Mouse (Mus musculus): Measurements from ENCODE around the gene Faf2. TPM values are rescaled to one million over a fixed set of nuclear protein-coding genes. Genes with fewer than 3 reads are reported as not detected.

Gene Faf2
- polyA plus RNA-seq, 1 experiment from 2014 or later: 68.5 TPM

GRCm38 (mm10) chr13:54650461-54650860, 28.9 kb downstream of the Faf2 start:
- no peak overlapping the region for H3K4me2 ChIP-seq (replicated peaks)
- H3K9me3 ChIP-seq: no peaks in the 10 kb centered on the region
- H3K4me3 ChIP-seq (replicated peaks): no peak overlapping the region
- peaks cover 65% of the 10 kb centered on the region for H3K36me3 ChIP-seq
- WGBS: 91% methylated on average over 3 of the region's 3 CpGs
- H3K4me1 ChIP-seq (replicated peaks): no peaks in the 10 kb centered on the region
- H3K27ac ChIP-seq: no peak overlapping the region
- H3K27me3 ChIP-seq (replicated peaks): no peaks in the 10 kb centered on the region
- no peak overlapping the region for H3K9ac ChIP-seq
- no peak for ATAC-seq

GRCm38 (mm10) chr13:54660877-54661276, 39.3 kb downstream of the Faf2 start:
- Histone ChIP-seq H3K27me3 (replicated peaks) (no peaks in the 10 kb centered on the region), H3K4me3 (replicated peaks) (no peak overlapping the region), H3K9me3 (no peaks in the 10 kb centered on the region), H3K4me2 (replicated peaks) (peak overlapping the region; percentile 38), H3K27ac (peak overlapping the region; percentile 65), H3K36me3 (peaks cover 39% of the 10 kb centered on the region), H3K9ac (no peak overlapping the region), H3K4me1 (replicated peaks) (peaks cover 11% of the 10 kb centered on the region; the same call in 1 of the 2 replicates)
- peak; percentile 65 for ATAC-seq
- 45% methylated on average over 5 of the region's 5 CpGs for WGBS

- no peak overlapping the region for H3K9ac ChIP-seq
- H3K4me3 ChIP-seq (replicated peaks): no peak overlapping the region
- peak; percentile 80 for ATAC-seq
- H3K9me3 ChIP-seq: no peaks in the 10 kb centered on the region
- peaks cover 11% of the 10 kb centered on the region; the same call in 1 of the 2 replicates for H3K4me1 ChIP-seq (replicated peaks)
- H3K4me2 ChIP-seq (replicated peaks): peak overlapping the region; percentile 38
- H3K27me3 ChIP-seq (replicated peaks): no peaks in the 10 kb centered on the region
- 64% methylated on average over 12 of the region's 12 CpGs for WGBS
- H3K27ac ChIP-seq: peak overlapping the region; percentile 65
- H3K36me3 ChIP-seq: peaks cover 34% of the 10 kb centered on the region
Measured at GRCm38 (mm10) chr13:54661358-54661757, 39.8 kb downstream of the Faf2 start.

GRCm38 (mm10) chr13:54663999-54664398, 42.4 kb downstream of the Faf2 start:
- no peak overlapping the region for H3K4me3 ChIP-seq (replicated peaks)
- no peak overlapping the region for H3K4me2 ChIP-seq (replicated peaks)
- no peaks in the 10 kb centered on the region for H3K9me3 ChIP-seq
- H3K27me3 ChIP-seq (replicated peaks): no peaks in the 10 kb centered on the region
- H3K27ac ChIP-seq: no peak overlapping the region
- H3K36me3 ChIP-seq: peaks cover 20% of the 10 kb centered on the region
- H3K4me1 ChIP-seq (replicated peaks): peaks cover 11% of the 10 kb centered on the region; the same call in 1 of the 2 replicates
- H3K9ac ChIP-seq: no peak overlapping the region
- WGBS: 76% methylated on average over 4 of the region's 4 CpGs
- no peak for ATAC-seq

- Histone ChIP-seq H3K9ac (no peak overlapping the region), H3K4me3 (replicated peaks) (no peak overlapping the region), H3K4me1 (replicated peaks) (peaks cover 11% of the 10 kb centered on the region; the same call in 1 of the 2 replicates), H3K9me3 (no peaks in the 10 kb centered on the region), H3K27me3 (replicated peaks) (no peaks in the 10 kb centered on the region), H3K27ac (no peak overlapping the region), H3K36me3 (peaks cover 20% of the 10 kb centered on the region), H3K4me2 (replicated peaks) (no peak overlapping the region)
- ATAC-seq: no peak
- 69% methylated on average over 1 of the region's 1 CpGs for WGBS
Measured at GRCm38 (mm10) chr13:54664509-54664908, 42.9 kb downstream of the Faf2 start.

- no peak for ATAC-seq
Measured at GRCm38 (mm10) chr13:54665062-54665461, 43.5 kb downstream of the Faf2 start.

GRCm38 (mm10) chr13:54670491-54670890, 48.9 kb downstream of the Faf2 start:
- no peak overlapping the region for H3K27ac ChIP-seq
- H3K9ac ChIP-seq: no peak overlapping the region
- 69% methylated on average over 2 of the region's 2 CpGs for WGBS
- H3K36me3 ChIP-seq: no peaks in the 10 kb centered on the region
- no peak overlapping the region for H3K4me2 ChIP-seq (replicated peaks)
- ATAC-seq: no peak
- H3K4me3 ChIP-seq (replicated peaks): no peak overlapping the region
- no peaks in the 10 kb centered on the region for H3K9me3 ChIP-seq
- H3K27me3 ChIP-seq (replicated peaks): no peaks in the 10 kb centered on the region
- H3K4me1 ChIP-seq (replicated peaks): no peaks in the 10 kb centered on the region

More at GRCm38 (mm10) chr13:54665062-54665461, 43.5 kb downstream of the Faf2 start:
- WGBS: 78% methylated on average over 7 of the region's 7 CpGs
- no peak overlapping the region for H3K4me2 ChIP-seq (replicated peaks)
- peaks cover 11% of the 10 kb centered on the region; the same call in 1 of the 2 replicates for H3K4me1 ChIP-seq (replicated peaks)
- no peaks in the 10 kb centered on the region for H3K9me3 ChIP-seq
- H3K9ac ChIP-seq: no peak overlapping the region
- no peak overlapping the region for H3K27ac ChIP-seq
- H3K27me3 ChIP-seq (replicated peaks): no peaks in the 10 kb centered on the region
- H3K36me3 ChIP-seq: peaks cover 20% of the 10 kb centered on the region
- no peak overlapping the region for H3K4me3 ChIP-seq (replicated peaks)

- WGBS: 45% methylated on average over 11 of the region's 11 CpGs
- peak overlapping the region; percentile 63 for H3K27ac ChIP-seq
- ATAC-seq: peak; percentile 86
- peaks cover 17% of the 10 kb centered on the region for H3K36me3 ChIP-seq
- H3K4me1 ChIP-seq (replicated peaks): 0 out of 2 replicates have a peak, but pooled peaks cover 8% of the 10 kb centered on the region
- H3K9ac ChIP-seq: no peak overlapping the region
- H3K9me3 ChIP-seq: no peaks in the 10 kb centered on the region
- no peak overlapping the region for H3K4me3 ChIP-seq (replicated peaks)
- H3K4me2 ChIP-seq (replicated peaks): peak overlapping the region; percentile 36; the same call in 1 of the 2 replicates
- no peaks in the 10 kb centered on the region for H3K27me3 ChIP-seq (replicated peaks)
Measured at GRCm38 (mm10) chr13:54675895-54676590, 54.5 kb downstream of the Faf2 start.

- H3K9ac ChIP-seq: no peak overlapping the region
- H3K27ac ChIP-seq: peak overlapping the region; percentile 11
- H3K9me3 ChIP-seq: no peaks in the 10 kb centered on the region
- H3K4me3 ChIP-seq (replicated peaks): no peak overlapping the region
- 59% methylated on average over 4 of the region's 4 CpGs for WGBS
- no peak overlapping the region for H3K4me2 ChIP-seq (replicated peaks)
- H3K4me1 ChIP-seq (replicated peaks): 0 out of 2 replicates have a peak, but pooled peaks cover 8% of the 10 kb centered on the region
- H3K27me3 ChIP-seq (replicated peaks): no peaks in the 10 kb centered on the region
- H3K36me3 ChIP-seq: peaks cover 39% of the 10 kb centered on the region
- ATAC-seq: no peak
Measured at GRCm38 (mm10) chr13:54678263-54678662, 56.7 kb downstream of the Faf2 start.

- peaks cover 50% of the 10 kb centered on the region for H3K36me3 ChIP-seq
- no peak for ATAC-seq
- no peak overlapping the region for H3K4me2 ChIP-seq (replicated peaks)
- no peaks in the 10 kb centered on the region for H3K9me3 ChIP-seq
- no peaks in the 10 kb centered on the region for H3K27me3 ChIP-seq (replicated peaks)
- H3K27ac ChIP-seq: no peak overlapping the region
- H3K9ac ChIP-seq: no peak overlapping the region
- peaks cover 23% of the 10 kb centered on the region for H3K4me1 ChIP-seq (replicated peaks)
- no peak overlapping the region for H3K4me3 ChIP-seq (replicated peaks)
- 85% methylated on average over 17 of the region's 17 CpGs for WGBS
Measured at GRCm38 (mm10) chr13:54680184-54680853, 58.7 kb downstream of the Faf2 start.

GRCm38 (mm10) chr13:54681291-54681690, 59.7 kb downstream of the Faf2 start:
- no peaks in the 10 kb centered on the region for H3K27me3 ChIP-seq (replicated peaks)
- no peak overlapping the region for H3K4me3 ChIP-seq (replicated peaks)
- H3K27ac ChIP-seq: no peak overlapping the region
- H3K4me2 ChIP-seq (replicated peaks): no peak overlapping the region
- ATAC-seq: no peak
- 78% methylated on average over 8 of the region's 8 CpGs for WGBS
- H3K9ac ChIP-seq: no peak overlapping the region
- H3K9me3 ChIP-seq: no peaks in the 10 kb centered on the region
- peaks cover 50% of the 10 kb centered on the region for H3K36me3 ChIP-seq
- peaks cover 33% of the 10 kb centered on the region for H3K4me1 ChIP-seq (replicated peaks)

GRCm38 (mm10) chr13:54683301-54683700, 61.7 kb downstream of the Faf2 start:
- no peak overlapping the region for H3K27ac ChIP-seq
- H3K4me1 ChIP-seq (replicated peaks): peaks cover 31% of the 10 kb centered on the region
- no peak overlapping the region for H3K4me2 ChIP-seq (replicated peaks)
- H3K27me3 ChIP-seq (replicated peaks): no peaks in the 10 kb centered on the region
- ATAC-seq: no peak
- peaks cover 50% of the 10 kb centered on the region for H3K36me3 ChIP-seq
- H3K9ac ChIP-seq: no peak overlapping the region
- no peaks in the 10 kb centered on the region for H3K9me3 ChIP-seq
- no peak overlapping the region for H3K4me3 ChIP-seq (replicated peaks)
- WGBS: 82% methylated on average over 3 of the region's 3 CpGs

Measured in intestine, embryonic 15.5 days (tissue).